Mouse (Mus musculus) c-Kit-positive CD71-positive TER-119-positive erythroid progenitor cells, embryonic 14.5 days (primary cell): ENCODE measurements around the gene Zfp619.
A peak's percentile ranks its signal among the peaks of the same experiment; 100 is the strongest.
"Not testable (repeated sequence)": the region's sequence is repeated elsewhere in the genome, so short reads cannot be mapped to it uniquely, and the experiment has no call there.

Experiments used
- DNase-seq: peaks from one replicate; pipeline ENCODE4 v3.0.0-alpha.2; 2013; ENCODE audit warnings: low spot score

The Zfp619 gene

DNA sequence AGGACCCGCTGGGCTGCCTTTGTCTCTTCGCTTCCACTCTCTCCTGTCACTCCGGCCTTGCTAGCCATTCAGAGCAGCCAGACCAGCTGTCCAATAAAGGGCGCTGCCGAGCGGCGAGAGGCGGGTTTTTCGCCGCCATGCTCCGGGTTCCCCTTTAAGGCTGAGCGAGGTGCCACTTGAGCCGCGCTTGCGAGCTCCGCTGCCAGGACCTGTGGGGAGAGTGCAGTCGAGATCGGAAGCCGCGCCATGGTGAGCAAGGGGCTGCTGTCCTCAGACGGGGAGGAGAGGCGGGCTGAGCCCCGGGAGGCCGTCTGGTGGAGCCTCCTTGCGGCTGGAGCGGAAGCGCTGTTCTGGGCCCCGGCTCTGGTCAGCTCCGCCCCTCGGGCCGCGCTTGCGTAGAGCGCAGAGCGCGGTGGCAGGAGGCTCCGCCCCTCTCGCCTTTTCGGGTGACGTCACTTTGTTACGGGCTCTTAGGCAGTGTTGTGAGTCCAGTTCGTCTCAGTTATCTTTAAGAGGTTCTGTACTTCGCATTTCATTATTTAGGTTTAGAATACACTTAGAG lies at the start of gene Zfp619:
Gene Zfp619, plus strand, starts transcription at position 151 of the 562 bp plus-strand sequence.
- peak; percentile 93 for DNase-seq

DNA sequence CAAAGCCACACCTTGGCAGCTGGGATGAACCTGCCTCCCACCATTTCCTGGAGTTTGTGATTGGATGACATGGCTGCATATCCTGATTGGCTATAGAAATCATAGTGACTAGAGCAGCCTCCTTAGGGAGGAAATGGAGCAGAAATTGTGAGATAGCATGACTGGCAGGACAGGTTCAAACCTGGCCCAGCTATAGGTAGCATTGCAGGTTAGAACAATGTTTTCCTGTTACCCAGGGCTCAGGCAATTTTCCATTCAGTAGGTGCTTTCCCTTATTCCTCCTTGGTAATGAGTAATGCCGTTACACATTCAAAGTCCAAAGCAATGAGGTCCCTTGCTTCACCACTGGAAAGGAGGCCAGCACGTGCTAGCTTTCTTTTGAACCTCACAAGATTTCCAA lies 38.6 kb upstream of the Zfp619 start:
- DNase-seq = no peak

DNA sequence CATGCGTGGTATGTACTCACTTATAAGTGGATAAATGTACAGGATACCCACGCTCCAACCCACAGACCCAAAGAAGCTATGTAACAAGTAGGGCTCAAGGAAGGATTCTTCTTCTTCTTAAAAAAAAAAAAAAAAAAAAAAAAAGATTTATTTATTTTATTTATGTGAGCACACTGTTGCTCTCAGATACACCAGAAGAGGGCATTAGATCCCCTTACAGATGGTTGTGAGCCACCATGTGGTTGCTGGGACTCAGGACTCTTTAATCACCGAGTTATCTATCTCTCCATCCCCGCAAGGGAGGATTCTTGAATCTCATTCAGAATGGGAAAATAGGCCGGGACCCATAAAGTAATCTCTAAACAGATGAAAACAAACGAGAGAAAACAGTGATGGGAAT lies 33.2 kb upstream of the Zfp619 start:
- DNase-seq = no peak

DNA sequence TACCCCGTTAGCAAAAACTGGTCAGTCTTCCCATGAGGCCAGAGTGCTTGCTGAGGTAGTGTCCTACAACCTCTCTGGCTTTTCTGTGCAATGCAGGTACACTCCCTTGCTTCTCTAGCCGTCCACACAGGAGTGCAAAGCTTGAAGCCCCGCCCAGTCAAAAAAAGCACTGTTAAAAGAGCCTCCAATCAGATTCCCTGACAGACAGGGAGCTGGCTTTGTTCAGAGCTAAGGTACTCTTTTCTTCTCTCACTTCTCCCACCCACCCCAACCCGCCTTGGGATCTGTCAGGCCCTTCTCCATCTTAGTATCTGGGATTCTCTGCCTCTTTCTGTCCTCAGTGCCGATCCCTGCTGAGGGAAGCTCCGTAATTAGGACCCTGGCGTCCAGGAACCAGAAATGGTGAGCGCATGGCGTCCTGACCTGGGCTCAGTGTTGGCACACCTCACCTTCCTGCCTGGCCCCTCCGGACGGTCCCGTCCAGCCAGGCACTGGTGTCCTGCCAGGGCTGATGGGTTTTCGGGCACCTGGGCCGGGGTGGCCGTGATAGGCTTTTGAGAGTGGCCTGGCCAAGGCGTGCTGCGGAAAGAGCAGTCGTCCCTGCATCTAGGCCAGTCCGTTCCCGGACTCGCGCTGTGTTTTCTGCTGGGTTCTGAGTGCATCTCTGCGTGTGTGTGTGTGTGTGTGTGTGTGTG lies 30.3 kb upstream of the Zfp619 start:
- DNase-seq = no peak

DNA sequence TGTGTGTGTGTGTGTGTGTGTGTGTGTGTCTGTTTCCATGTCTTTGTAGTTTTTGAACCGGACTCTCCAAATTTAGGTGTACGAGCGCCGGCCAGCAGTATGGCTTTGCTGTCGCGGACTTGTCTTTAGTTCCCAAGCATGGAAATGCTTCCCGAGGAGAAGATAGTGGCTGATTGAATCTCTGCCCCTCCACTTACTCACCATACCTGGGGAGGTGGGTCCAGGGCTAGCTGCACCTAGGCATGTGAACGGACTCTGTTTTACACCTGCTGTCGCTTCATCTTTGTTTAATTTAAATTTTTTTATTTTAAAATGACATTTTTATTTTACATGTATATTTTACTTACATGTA lies 29.7 kb upstream of the Zfp619 start:
- DNase-seq = no peak

DNA sequence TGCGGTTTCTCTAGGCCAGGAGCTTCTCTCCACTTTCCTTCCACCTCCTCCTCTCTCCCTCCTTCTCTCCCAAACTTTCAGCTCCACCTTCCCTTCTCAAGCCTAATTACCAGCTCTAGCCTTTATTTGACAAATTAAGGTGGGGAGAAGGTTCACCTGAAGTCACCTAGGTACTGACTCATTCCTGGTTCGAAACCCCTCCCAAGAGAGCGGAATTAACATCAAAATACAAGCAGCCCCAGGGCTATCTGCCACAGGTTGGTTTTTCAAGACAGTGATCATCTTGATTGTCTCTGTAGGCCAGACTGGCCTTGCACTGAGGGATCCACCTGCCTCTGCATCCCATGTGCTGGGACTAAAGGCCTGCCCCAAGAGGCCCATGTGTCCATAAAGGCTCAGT lies 22.9 kb upstream of the Zfp619 start:
- no peak for DNase-seq

DNA sequence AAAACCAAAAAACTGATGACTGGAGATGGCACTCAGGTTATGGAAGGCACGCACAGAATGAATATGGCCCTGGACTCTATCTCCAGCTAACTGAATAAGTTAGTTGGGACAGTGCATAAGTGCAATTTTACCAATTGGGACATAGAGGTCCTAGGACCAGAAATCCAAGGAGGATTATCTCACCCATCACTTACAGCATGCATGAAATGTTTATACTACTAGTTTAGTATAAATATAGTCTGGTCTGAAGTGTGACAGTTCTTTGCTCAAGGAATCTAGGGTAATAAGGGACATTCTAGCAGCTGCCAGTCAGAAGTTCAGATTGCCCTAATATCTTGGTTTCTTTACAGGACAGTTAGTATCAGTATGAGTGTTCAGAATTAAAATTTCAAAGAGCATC lies 13.5 kb upstream of the Zfp619 start:
- DNase-seq = no peak

DNA sequence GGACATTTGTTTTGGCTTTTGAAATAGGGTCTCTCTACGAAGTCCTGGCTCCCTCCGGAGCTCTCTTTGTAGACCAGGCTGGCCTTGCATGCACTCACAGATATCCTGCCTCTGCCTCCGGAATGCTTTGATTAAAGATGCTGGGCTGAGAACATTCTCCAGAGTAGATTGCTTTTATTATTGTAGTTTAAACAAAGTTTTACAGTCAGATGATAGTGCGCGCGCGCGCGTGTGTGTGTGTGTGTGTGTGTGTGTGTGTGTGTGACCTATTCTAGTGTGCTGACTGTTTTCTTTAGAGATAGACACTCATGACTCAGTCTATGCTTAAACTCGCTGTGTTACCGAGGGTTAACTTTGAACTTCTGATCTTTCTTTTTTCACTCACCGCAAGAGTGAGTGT lies 796 bp downstream of the Zfp619 start:
- no peak for DNase-seq

DNA sequence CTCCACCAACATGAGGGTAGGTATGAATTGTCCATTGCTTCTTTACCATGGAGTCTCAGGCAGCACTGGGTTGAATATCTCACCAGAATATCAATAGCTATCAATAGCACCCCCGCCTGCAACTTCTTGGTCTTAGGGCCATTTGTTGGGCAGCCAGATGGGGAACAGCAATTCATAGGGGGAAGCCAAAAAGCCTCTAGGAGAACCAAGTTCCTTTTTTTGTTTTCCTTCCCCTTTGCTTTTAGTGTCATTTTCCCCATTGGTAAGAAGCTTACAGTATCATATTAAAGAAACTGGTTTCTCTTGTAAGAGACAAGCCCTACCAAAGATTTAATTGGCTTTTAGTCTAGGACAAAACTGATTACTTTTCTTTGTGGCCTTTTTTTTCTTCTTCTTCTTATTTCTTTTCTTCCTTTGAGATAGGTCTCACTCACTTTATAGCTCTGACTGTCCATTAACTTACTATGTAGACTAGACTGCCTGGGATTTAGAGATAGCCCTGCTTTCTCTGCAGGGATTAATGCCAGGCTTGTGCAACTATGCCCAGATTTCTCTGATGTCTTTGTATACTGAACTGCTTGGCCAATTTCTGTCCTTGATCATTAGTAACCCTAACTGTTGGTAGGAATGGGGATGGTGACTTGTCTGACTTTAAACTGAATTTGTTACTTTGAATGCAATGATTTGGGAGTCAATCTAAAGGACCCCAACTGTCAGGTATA lies 6.3 kb downstream of the Zfp619 start:
- no peak for DNase-seq

DNA sequence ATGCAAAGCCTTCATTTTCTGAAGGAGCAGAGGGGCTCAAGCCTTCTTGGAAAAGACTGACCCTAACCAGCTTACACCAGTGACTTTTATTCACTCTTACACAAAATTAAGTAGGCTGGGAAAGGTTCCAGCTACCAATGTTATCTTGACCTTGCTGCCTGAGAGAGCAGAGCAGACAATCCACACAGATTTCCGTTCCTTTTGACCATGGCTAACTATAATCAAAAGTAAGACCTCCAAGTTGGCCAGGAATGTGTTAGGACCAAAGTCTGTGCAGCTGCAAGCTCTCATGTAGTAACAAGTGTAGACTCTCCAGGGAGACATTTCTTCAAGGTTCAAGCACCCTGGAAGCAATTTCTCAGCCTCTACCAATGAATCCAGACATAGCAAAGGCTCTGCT lies 25.6 kb downstream of the Zfp619 start:
- no peak for DNase-seq

DNA sequence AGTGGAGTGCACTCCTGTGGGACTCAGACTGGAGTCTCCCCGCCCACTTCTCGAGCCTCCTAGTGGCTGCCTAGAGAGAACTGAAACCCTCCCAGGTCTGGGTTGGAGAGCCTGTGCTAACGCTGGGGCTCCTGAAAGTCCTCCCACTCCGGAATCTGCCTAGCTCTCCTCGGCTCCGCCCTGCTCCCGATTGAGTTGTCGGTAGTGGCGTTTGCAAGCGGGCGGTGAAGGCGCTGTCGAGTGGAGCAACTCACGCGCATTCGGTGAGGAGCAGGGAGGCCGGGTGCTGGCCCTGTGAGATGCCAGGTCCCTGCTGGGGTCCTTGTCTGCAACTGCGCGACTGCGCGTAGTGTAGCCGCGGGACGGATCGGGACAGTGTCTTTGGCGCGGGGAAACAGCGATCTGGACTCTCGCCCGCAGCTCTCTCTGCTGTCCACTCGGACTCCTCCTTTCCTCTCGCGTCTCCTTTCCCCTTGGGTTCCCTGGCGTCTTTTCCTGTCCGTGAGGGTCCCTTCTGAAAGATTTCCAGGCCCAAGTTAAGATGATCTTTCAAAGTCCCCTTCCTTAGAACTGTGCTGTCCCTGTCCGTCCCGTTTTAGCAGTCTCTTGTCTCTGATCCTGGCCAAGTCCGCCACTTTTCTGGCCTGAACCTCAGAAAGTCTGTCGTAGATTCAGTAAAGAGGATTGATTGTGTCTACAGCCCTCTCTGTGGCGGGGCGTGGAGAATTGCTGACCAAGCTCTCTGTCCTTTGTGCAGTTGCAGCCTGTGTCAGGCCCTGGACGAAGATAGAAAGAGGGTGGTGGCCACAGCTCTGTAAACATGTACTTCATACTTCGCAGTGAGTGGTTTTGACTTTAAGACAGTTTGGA lies 26.9 kb downstream of the Zfp619 start:
- DNase-seq = peak; percentile 20

DNA sequence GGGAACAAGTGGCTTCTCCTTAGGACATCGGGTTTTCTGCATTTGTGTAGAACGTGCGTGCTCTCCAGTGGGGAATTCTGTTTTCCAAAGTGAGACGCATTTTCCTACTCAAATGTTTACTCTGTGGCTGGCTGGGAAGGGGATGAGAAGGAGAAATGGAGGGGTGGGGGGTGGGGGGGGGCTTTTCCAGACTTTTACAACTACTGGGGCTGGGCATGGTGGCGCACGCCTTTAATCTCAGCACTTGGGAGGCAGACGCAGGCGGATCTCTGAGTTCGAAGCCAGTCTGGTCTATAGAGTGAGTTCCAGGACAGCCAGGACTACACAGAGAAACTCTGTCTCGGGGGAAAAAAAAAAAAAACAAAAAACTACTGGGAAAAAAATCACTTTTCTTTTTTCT lies 27.6 kb downstream of the Zfp619 start:
- no peak for DNase-seq

DNA sequence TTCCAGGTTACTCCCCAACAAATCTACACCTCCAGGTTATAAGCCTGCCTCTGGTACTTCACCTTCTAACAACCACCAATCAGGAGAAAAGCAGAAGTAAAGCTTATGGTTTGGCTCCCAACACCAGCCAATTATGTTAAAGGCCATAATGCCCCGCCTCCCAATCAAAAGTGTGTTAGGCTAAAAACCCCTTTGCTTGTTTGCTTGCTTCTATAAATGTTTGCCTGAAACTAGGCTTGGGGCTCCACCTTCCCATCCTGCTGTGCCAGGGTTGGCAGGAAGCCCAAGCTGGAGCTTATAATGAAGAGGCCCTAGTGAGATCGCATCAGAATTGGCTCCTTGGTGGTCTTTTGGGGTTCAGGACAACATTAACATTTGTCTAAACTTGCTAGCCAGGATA lies 31.8 kb downstream of the Zfp619 start:
- DNase-seq = no peak

DNA sequence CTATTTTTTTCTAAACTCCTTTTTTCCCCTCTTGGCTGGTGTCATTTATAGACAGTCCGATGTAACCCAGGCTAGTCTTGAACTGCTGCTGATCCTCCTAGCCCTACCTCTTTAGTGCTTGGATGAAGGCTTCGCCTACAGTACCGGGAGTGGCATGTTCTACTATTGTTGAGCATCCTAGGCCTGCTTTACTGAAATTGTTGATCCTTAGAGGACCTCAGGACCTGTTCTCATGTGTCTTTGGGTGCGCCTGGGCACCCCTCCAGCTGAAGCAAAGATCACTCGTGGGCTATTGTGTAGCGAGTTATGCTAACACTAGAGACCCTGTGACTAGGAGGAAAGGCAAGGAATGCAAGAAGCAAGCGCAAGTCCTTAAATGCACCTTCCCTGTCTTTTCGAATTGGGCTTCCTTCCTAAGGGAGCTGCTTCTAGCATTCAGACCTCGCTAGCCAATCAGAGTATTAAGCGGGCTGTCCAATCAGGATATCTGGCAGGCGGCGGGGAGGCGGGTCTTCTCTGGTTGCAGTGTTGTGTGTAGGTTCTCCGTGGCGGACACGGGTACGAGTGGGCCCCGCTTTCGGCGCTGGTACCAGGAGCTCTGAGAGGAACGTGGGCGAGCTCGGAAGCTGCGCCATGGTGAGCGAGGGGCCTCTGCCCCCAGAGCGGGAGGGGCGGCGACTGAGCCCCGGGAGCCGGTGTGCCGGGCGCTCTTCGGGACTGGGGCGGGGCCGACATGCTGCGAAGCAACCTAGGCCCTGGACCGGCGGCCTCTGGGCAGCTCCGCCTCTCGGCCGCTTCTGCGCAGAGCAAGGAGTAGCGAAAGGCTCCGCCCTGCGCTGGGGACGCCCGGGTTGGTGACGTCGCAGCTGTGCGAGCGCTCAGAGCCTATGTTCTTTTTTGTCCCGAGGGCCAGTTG lies 34.7 kb downstream of the Zfp619 start:
- peak; percentile 93 for DNase-seq

DNA sequence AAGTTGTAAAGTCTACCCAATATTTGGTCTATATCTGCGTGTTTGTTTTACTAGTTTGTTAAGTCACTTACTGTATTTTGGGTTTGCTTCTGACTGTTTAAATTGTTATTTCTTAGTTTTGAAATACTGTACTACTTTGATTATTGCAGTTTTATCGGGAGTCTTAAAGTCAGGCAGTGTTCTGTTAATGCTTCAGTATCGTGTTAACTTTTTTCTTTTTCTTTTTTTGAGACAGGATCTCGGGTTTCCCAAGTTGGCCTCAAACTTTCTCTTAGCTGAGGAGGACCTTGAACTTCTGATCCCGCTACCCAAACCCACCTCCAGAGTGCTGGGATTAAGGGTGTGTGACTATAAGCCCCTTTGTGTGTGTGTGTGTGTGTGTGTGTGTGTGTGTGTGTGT lies 35.4 kb downstream of the Zfp619 start:
- peak; percentile 31 for DNase-seq

DNA sequence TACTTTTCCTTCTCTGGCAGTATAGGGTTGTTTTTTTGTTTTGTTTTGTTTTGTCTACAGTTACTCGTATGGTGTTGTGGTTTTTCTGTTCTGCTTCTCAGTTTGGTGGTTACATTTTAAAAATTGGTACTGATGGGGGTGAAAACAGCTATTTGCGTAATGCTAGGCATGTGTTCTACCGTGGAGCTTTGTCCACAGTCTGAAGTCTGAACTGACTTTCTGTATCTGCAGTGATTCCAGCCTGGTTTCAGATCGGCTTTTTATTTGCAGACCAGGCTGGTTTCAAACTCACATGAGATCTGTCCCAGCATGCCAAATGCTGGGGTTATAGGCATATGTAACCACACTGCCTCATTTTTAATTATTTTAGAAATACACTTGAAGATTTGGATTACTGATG lies 36.3 kb downstream of the Zfp619 start:
- DNase-seq = no peak

DNA sequence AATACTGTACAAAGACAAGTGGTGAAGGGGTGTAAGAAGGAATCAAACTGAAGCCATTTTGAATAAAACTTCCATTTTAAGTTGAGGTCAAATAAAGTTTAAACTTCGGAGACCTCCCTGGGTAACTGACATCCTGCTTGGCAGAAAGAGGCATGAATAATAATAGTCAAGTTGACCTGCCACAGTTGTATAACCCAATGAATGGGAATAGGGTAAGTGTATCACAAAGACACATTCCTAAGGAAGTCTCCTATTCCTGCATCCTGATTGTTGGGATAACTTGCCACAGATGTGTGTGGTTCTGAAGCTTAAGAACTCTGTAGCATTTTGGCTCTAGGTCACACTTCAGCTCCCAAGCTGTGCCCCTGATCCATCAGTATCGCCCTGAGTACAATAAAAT lies 62.5 kb downstream of the Zfp619 start:
- DNase-seq = no peak

DNA sequence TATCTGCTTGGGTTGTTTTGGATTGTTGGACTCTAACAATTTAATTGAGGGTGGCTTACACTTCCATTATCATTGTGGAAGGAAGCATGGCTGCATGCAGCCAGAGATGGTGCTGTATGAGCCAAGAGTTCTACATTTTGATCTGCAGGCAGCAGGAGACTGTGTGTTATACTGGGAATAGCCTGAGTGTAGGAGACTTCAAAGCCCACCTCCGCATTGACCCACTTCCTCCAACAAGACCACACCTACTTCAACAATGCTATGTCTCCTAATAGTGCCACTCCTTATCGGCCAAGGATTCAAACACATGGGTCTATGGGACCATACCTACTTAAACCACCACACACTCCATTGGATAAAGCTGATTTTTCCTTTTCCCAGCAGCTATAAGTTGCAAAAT lies 63.0 kb downstream of the Zfp619 start:
- DNase-seq = no peak

DNA sequence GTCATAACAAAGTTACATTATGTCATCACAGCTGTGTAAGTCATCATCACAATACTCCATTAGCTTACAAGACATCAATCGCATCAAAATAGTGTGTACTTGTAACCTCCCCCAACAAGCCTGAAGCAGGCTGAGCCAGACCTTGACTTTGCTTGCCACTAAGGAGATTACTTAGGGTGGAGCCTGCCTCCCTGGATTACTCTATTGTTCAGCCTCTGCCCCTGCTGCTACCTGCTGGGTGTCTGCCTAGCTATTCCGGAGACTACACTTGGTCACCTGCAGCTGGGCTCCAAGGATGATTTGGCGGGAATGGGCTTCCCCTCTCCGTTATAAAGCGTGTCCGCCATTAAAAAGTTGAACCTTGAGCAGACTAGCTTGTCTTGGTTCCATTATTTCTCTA lies 69.3 kb downstream of the Zfp619 start:
- DNase-seq = not testable (repeated sequence)

DNA sequence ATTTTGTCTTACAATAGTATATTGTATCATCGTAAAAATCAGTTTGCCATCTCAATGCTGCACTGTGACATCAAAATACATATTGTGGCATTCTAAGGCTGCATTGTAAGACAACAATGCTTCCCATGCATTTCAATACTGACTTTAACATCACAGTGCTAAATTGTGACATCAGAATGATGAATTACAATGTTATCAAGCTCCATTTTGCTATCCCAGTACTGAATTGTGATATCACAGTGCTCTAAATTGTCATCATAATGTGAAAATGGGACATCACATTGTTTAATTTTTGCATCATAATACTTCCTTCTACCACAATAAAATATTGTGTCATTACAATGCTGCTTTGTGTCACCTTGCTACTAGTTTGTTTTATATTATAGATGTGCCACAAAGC lies 70.5 kb downstream of the Zfp619 start:
- no peak for DNase-seq

DNA sequence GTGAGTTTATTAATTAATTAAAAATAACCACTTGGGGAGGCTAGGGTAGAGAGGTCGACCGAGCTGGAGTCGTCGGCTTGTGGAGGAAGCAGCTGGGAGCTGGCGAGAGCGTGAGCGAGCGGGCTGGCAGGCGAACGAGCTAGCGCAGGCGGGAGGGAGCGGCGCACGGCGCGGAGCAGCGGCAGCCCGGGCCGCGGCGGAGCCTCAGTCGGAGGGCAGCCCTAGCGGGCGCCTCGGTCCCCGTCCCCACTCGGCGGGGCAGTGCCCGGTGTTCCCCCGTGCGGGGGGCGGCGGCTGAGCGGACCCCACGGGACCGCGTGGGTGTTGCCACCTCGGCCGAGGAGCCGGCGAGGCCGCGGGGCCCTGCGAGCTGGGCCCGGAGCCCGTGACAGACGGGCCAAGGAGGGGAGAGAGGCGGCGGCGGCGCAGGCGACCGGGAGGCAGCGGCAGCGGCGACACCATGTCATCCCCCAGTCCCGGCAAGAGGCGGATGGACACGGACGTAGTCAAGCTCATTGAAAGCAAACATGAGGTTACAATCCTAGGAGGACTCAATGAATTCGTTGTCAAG lies 71.0 kb downstream of the Zfp619 start:
- DNase-seq = not testable (repeated sequence)
